Mouse (Mus musculus) hindbrain, embryonic 13.5 days (tissue): ENCODE results near the gene Il17rc. TPM values are rescaled to one million over a fixed set of nuclear protein-coding genes. Genes with fewer than 3 reads are reported as not detected.

Source experiments
- ATAC-seq: fragments of 200-750 bp; cut with Nextera tagmentation; 2 replicates; pipeline ENCODE4 v1.8.0; 2017; ENCODE audit warnings: moderate TSS enrichment; ENCODE audit not compliant: low FRiP score
- H3K27ac ChIP-seq: fragments of 300-500 bp; sonication (generic); 2 replicates; pipeline ENCODE4 v1.5.1; 2015; ENCODE audit warnings: inconsistent platforms, mild to moderate bottlenecking, moderate library complexity
- H3K27me3 ChIP-seq: fragments of 300-500 bp; sonication (generic); 2 replicates; pipeline ENCODE4 v1.6.1; 2015; ENCODE audit warnings: mild to moderate bottlenecking, inconsistent platforms
- H3K36me3 ChIP-seq: fragments of 300-500 bp; sonication (generic); 2 replicates; pipeline ENCODE4 v1.6.1; 2015; ENCODE audit warnings: mild to moderate bottlenecking, inconsistent platforms
- H3K4me1 ChIP-seq: fragments of 300-500 bp; sonication (generic); replicated peaks from 2 replicates; pipeline ENCODE4 v1.6.1; 2015; ENCODE audit warnings: inconsistent platforms
- H3K4me2 ChIP-seq: fragments of 300-500 bp; sonication (generic); 2 replicates; pipeline ENCODE4 v1.6.1; 2015; ENCODE audit warnings: inconsistent platforms, mild to moderate bottlenecking, moderate library complexity
- H3K4me3 ChIP-seq: fragments of 300-500 bp; sonication (generic); 2 replicates; pipeline ENCODE4 v1.5.1; 2015; ENCODE audit warnings: mild to moderate bottlenecking, inconsistent platforms
- H3K9ac ChIP-seq: fragments of 300-500 bp; sonication (generic); 2 replicates; pipeline ENCODE4 v1.6.1; 2015; ENCODE audit warnings: mild to moderate bottlenecking, inconsistent platforms
- H3K9me3 ChIP-seq: fragments of 300-500 bp; sonication (generic); 2 replicates; pipeline ENCODE4 v1.6.1; 2016; ENCODE audit warnings: inconsistent platforms
- WGBS: fragments of 180-500 bp; shearing (Covaris S2); methylation state at CpG from one replicate; pipeline ENCODE4 v1.1.7; 2015; 5-methylcytosine and 5-hydroxymethylcytosine counted together
- polyA plus RNA-seq: library from polyadenylated mRNA; unstranded; fragments of >200 nt; fragmentation: Nextera tagmentation; extraction: Ambion mirVana; gene quantifications from 2 replicates; pipeline ENCODE4 v1.2.1, GENCODE M21; 2015

The Il17rc gene
- polyA plus RNA-seq = 2.0 and 2.4 TPM in 2 replicates

- Histone ChIP-seq H3K27me3 (peaks cover 53% of the 10 kb centered on the region), H3K9me3 (no peaks in the 10 kb centered on the region), H3K4me1 (peaks cover 21% of the 10 kb centered on the region), H3K4me2 (0 out of 2 replicates have a peak within 1 kb of the TSS, but pooled peaks have one; percentile 19), H3K36me3 (no peaks in the 10 kb centered on the region), H3K27ac (no peak within 1 kb of the TSS), H3K4me3 (no peak within 1 kb of the TSS), H3K9ac (peak within 1 kb of the TSS; percentile 43)
- ATAC-seq = no peak
- 24% methylated on average over 12 of the region's 12 CpGs for WGBS
Observed at GRCm38 (mm10) chr6:113471297-113471936, at the start of gene Il17rc. TSS of gene Il17rc (plus strand) at chr6:113471427.

- no peaks in the 10 kb centered on the region for H3K36me3 ChIP-seq
- peaks cover 10% of the 10 kb centered on the region for H3K4me1 ChIP-seq
- H3K4me3 ChIP-seq = no peak overlapping the region
- no peak for ATAC-seq
- no peaks in the 10 kb centered on the region for H3K27me3 ChIP-seq
- H3K9me3 ChIP-seq = no peaks in the 10 kb centered on the region
- no peak overlapping the region for H3K4me2 ChIP-seq
- H3K9ac ChIP-seq = no peak overlapping the region
- H3K27ac ChIP-seq = no peak overlapping the region
- WGBS = 82% methylated on average over 4 of the region's 4 CpGs
Observed at GRCm38 (mm10) chr6:113423000-113423399, 48.2 kb upstream of the Il17rc start.

- no peak for ATAC-seq
- Histone ChIP-seq H3K4me1 (0 out of 2 replicates have a peak, but pooled peaks cover 3% of the 10 kb centered on the region), H3K4me2 (no peak overlapping the region), H3K9me3 (no peaks in the 10 kb centered on the region), H3K27me3 (no peaks in the 10 kb centered on the region), H3K4me3 (no peak overlapping the region), H3K9ac (no peak overlapping the region), H3K27ac (no peak overlapping the region), H3K36me3 (no peaks in the 10 kb centered on the region)
- 87% methylated on average over 7 of the region's 7 CpGs for WGBS
Observed at GRCm38 (mm10) chr6:113424187-113424586, 47.0 kb upstream of the Il17rc start.

GRCm38 (mm10) chr6:113426696-113427095 lies 44.5 kb upstream of the Il17rc start:
- 94% methylated on average over 4 of the region's 4 CpGs for WGBS
- no peaks in the 10 kb centered on the region for H3K9me3 ChIP-seq
- no peak overlapping the region for H3K27ac ChIP-seq
- no peaks in the 10 kb centered on the region for H3K36me3 ChIP-seq
- H3K9ac ChIP-seq = no peak overlapping the region
- ATAC-seq = no peak
- H3K4me1 ChIP-seq = no peaks in the 10 kb centered on the region
- no peaks in the 10 kb centered on the region for H3K27me3 ChIP-seq
- no peak overlapping the region for H3K4me3 ChIP-seq
- no peak overlapping the region for H3K4me2 ChIP-seq

- Histone ChIP-seq H3K4me1 (no peaks in the 10 kb centered on the region), H3K9ac (no peak overlapping the region), H3K36me3 (no peaks in the 10 kb centered on the region), H3K27me3 (no peaks in the 10 kb centered on the region), H3K4me2 (no peak overlapping the region), H3K4me3 (no peak overlapping the region), H3K9me3 (no peaks in the 10 kb centered on the region), H3K27ac (no peak overlapping the region)
- ATAC-seq = no peak
- 64% methylated on average over 3 of the region's 3 CpGs for WGBS
Observed at GRCm38 (mm10) chr6:113427397-113427796, 43.8 kb upstream of the Il17rc start.

GRCm38 (mm10) chr6:113428006-113428405 lies 43.2 kb upstream of the Il17rc start:
- Histone ChIP-seq H3K4me3 (no peak overlapping the region), H3K9me3 (no peaks in the 10 kb centered on the region), H3K9ac (no peak overlapping the region), H3K36me3 (no peaks in the 10 kb centered on the region), H3K4me2 (no peak overlapping the region), H3K4me1 (no peaks in the 10 kb centered on the region), H3K27ac (no peak overlapping the region), H3K27me3 (no peaks in the 10 kb centered on the region)
- no peak for ATAC-seq
- WGBS = 96% methylated on average over 16 of the region's 16 CpGs

- no peaks in the 10 kb centered on the region for H3K4me1 ChIP-seq
- no peaks in the 10 kb centered on the region for H3K36me3 ChIP-seq
- H3K4me3 ChIP-seq = no peak overlapping the region
- no peak for ATAC-seq
- H3K9me3 ChIP-seq = no peaks in the 10 kb centered on the region
- H3K27ac ChIP-seq = no peak overlapping the region
- no peak overlapping the region for H3K4me2 ChIP-seq
- 84% methylated on average over 3 of the region's 3 CpGs for WGBS
- no peak overlapping the region for H3K9ac ChIP-seq
- no peaks in the 10 kb centered on the region for H3K27me3 ChIP-seq
Observed at GRCm38 (mm10) chr6:113429965-113430364, 41.3 kb upstream of the Il17rc start.

- ATAC-seq = no peak
- H3K4me3 ChIP-seq = no peak overlapping the region
- H3K27ac ChIP-seq = no peak overlapping the region
- no peak overlapping the region for H3K9ac ChIP-seq
- no peaks in the 10 kb centered on the region for H3K27me3 ChIP-seq
- no peaks in the 10 kb centered on the region for H3K36me3 ChIP-seq
- no peaks in the 10 kb centered on the region for H3K9me3 ChIP-seq
- H3K4me1 ChIP-seq = no peaks in the 10 kb centered on the region
- no peak overlapping the region for H3K4me2 ChIP-seq
- WGBS = 70% methylated on average over 3 of the region's 3 CpGs
Observed at GRCm38 (mm10) chr6:113430846-113431245, 40.4 kb upstream of the Il17rc start.

- no peak overlapping the region for H3K4me3 ChIP-seq
- no peak overlapping the region for H3K4me2 ChIP-seq
Observed at GRCm38 (mm10) chr6:113431801-113432200, 39.4 kb upstream of the Il17rc start.

GRCm38 (mm10) chr6:113433661-113434060 lies 37.6 kb upstream of the Il17rc start:
- no peak for ATAC-seq
- H3K9me3 ChIP-seq = no peaks in the 10 kb centered on the region
- 76% methylated on average over 3 of the region's 3 CpGs for whole genome bisulfite sequencing
- H3K27me3 ChIP-seq = no peaks in the 10 kb centered on the region; the same call in 1 of the 2 replicates
- H3K27ac ChIP-seq = no peak overlapping the region
- H3K36me3 ChIP-seq = no peaks in the 10 kb centered on the region
- no peak overlapping the region for H3K9ac ChIP-seq
- no peaks in the 10 kb centered on the region for H3K4me1 ChIP-seq
- no peak overlapping the region for H3K4me2 ChIP-seq
- no peak overlapping the region for H3K4me3 ChIP-seq

More at GRCm38 (mm10) chr6:113431801-113432200, 39.4 kb upstream of the Il17rc start:
- Histone ChIP-seq H3K9me3 (no peaks in the 10 kb centered on the region), H3K36me3 (no peaks in the 10 kb centered on the region), H3K9ac (no peak overlapping the region), H3K27me3 (no peaks in the 10 kb centered on the region), H3K27ac (no peak overlapping the region), H3K4me1 (no peaks in the 10 kb centered on the region)
- ATAC-seq = no peak
- WGBS = 69% methylated on average over 3 of the region's 3 CpGs

GRCm38 (mm10) chr6:113434691-113435090 lies 36.5 kb upstream of the Il17rc start:
- WGBS = 78% methylated on average over 7 of the region's 7 CpGs
- no peak overlapping the region for H3K4me2 ChIP-seq
- no peaks in the 10 kb centered on the region for H3K4me1 ChIP-seq
- H3K36me3 ChIP-seq = no peaks in the 10 kb centered on the region
- no peak overlapping the region for H3K9ac ChIP-seq
- H3K27ac ChIP-seq = no peak overlapping the region
- H3K27me3 ChIP-seq = no peaks in the 10 kb centered on the region; the same call in 1 of the 2 replicates
- H3K4me3 ChIP-seq = no peak overlapping the region
- H3K9me3 ChIP-seq = no peaks in the 10 kb centered on the region
- no peak for ATAC-seq

- no peaks in the 10 kb centered on the region; the same call in 1 of the 2 replicates for H3K27me3 ChIP-seq
Observed at GRCm38 (mm10) chr6:113435664-113436205, 35.5 kb upstream of the Il17rc start, which contains the start of gene Cidec. TSS of gene Cidec (minus strand) at chr6:113435760.

GRCm38 (mm10) chr6:113437135-113437534 lies 34.1 kb upstream of the Il17rc start:
- H3K4me3 ChIP-seq = no peak overlapping the region
- H3K27me3 ChIP-seq = no peaks in the 10 kb centered on the region; the same call in 1 of the 2 replicates
- WGBS = 86% methylated on average over 12 of the region's 12 CpGs
- ATAC-seq = no peak
- H3K4me1 ChIP-seq = peaks cover 3% of the 10 kb centered on the region; the same call in 1 of the 2 replicates
- H3K9me3 ChIP-seq = no peaks in the 10 kb centered on the region
- H3K4me2 ChIP-seq = no peak overlapping the region
- H3K36me3 ChIP-seq = no peaks in the 10 kb centered on the region
- no peak overlapping the region for H3K27ac ChIP-seq
- no peak overlapping the region for H3K9ac ChIP-seq

More at GRCm38 (mm10) chr6:113435664-113436205, 35.5 kb upstream of the Il17rc start, which contains the start of gene Cidec:
- H3K36me3 ChIP-seq = no peaks in the 10 kb centered on the region
- 78% methylated on average over 9 of the region's 9 CpGs for WGBS
- H3K4me1 ChIP-seq = no peaks in the 10 kb centered on the region
- no peak for ATAC-seq
- H3K4me3 ChIP-seq = no peak within 1 kb of the TSS
- no peak within 1 kb of the TSS for H3K27ac ChIP-seq
- no peaks in the 10 kb centered on the region for H3K9me3 ChIP-seq
- no peak within 1 kb of the TSS for H3K9ac ChIP-seq
- no peak within 1 kb of the TSS for H3K4me2 ChIP-seq
